Mouse (Mus musculus): Measurements from ENCODE around the gene Gm5483.
A peak's percentile ranks its signal among the peaks of the same experiment; 100 is the strongest.

DNA sequence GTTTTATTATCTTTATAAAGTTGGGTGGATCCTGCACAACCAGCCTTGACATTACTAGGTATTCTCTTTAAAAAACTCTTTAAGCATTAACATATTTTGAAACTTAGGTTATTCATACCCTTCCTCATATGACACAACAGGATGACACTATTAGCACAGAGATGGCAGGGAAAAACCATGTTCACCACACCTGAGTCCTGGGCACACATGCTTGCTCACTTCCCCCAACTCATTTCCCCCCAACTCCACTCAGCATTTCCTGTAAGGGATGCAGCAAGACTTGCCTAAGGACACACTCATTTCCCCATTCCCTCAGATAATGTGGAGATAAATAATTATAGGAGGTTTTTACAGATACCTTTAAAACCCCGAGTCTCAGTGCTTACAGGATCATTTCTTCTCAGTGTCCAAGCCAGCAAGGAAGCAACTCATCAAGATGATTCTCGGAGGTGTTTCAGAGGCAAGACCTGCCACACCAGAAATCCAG is 26.0 kb downstream of the Gm5483 start, which contains the start of gene Gm5416:
- no peak for TF ChIP-seq CTCF (IDR thresholded peaks at IDR 0.05; ENCODE audit: low read depth)
- TF ChIP-seq EP300 (IDR thresholded peaks at IDR 0.05; ENCODE audit: low read depth): peak; percentile 77
